Mouse (Mus musculus): ENCODE measurements at regions not wholly inside any gene's neighbourhood (a gene's known extent, or its start where the extent isn't known, plus 50 kb on each side); places are given as distances from the start of the nearest gene placed in this dataset.

GRCm38 (mm10) chr4:68536254-68536653 is 417.9 kb downstream of the Brinp1 start:
- Histone ChIP-seq H3K27me3 (ENCODE audit: low read depth, poor library complexity, severe bottlenecking) (no peaks in the 10 kb centered on the region), H3K4me3 (no peak overlapping the region), H3K9me3 (replicated peaks) (no peaks in the 10 kb centered on the region), H3K27ac (replicated peaks) (no peak overlapping the region), H3K36me3 (no peaks in the 10 kb centered on the region), H3K4me1 (peaks cover 12% of the 10 kb centered on the region)
- no peak for DNase-seq (ENCODE audit: low spot score)
- WGBS = 54% methylated on average over 3 of the region's 3 CpGs

GRCm38 (mm10) chr4:68535815-68536214 is 418.4 kb downstream of the Brinp1 start:
- Histone ChIP-seq H3K36me3 (no peaks in the 10 kb centered on the region), H3K4me3 (no peak overlapping the region), H3K27ac (replicated peaks) (no peak overlapping the region), H3K9me3 (replicated peaks) (no peaks in the 10 kb centered on the region), H3K27me3 (ENCODE audit: low read depth, poor library complexity, severe bottlenecking) (no peaks in the 10 kb centered on the region), H3K4me1 (peaks cover 12% of the 10 kb centered on the region)
- 50% methylated on average over 1 of the region's 1 CpGs for WGBS
- no peak for DNase-seq (ENCODE audit: low spot score)

- Histone ChIP-seq H3K4me3 (no peak overlapping the region), H3K27me3 (ENCODE audit: low read depth, poor library complexity, severe bottlenecking) (no peaks in the 10 kb centered on the region), H3K27ac (replicated peaks) (no peak overlapping the region), H3K9me3 (replicated peaks) (no peaks in the 10 kb centered on the region), H3K4me1 (peaks cover 12% of the 10 kb centered on the region), H3K36me3 (no peaks in the 10 kb centered on the region)
- WGBS = 81% methylated on average over 3 of the region's 3 CpGs
- no peak for DNase-seq (ENCODE audit: low spot score)
These were observed 422.1 kb downstream of the Brinp1 start for GRCm38 (mm10) chr4:68532056-68532455.

DNA sequence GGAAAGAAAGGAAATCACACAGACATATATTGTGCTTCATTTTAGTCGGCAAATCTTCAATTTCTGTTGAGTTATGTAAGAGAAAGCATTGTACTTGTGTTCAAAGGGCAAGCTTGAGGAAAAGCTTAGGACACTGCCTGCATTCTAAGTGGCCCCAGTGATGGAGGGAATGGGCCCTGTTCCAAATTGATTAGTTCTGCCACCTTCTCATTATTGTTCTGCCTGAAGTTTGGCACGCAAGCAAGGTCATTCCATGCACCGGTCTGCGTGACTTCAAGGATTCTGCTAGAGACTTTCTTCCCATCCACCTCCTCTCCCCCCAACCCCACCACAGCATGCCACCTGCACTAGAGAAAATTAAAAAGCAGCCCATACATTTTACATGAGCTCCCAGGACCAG is 466.2 kb downstream of the Brinp1 start:
- peaks cover 3% of the 10 kb centered on the region; the same call in 1 of the 2 replicates for H3K4me1 ChIP-seq
- WGBS = 51% methylated on average over 4 of the region's 4 CpGs
- no peaks in the 10 kb centered on the region for H3K27me3 ChIP-seq (ENCODE audit: low read depth, poor library complexity, severe bottlenecking)

DNA sequence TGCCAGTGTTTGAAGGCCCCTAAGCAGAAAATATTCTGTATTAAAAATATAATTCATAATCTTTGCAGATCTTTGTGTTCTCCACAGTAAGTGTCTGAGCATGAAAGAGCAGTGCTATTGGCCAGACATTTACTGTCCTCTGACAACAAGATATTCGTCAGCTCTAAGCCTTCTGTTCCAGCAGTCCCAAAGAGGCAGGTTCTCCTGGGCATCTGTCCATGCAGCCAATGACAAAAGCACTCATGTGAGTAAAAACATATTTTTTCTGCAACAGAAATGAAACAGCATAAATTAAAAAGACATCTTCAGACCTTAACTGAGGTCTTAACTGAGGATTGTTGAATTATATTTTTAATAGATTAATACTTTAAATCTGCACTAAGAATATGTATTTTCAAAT is 467.3 kb downstream of the Brinp1 start:
- DNase-seq (ENCODE audit: low spot score) = no peak
- H3K27ac ChIP-seq (replicated peaks) = no peak overlapping the region
- H3K4me1 ChIP-seq = peaks cover 3% of the 10 kb centered on the region; the same call in 1 of the 2 replicates
- H3K36me3 ChIP-seq = no peaks in the 10 kb centered on the region
- no peaks in the 10 kb centered on the region for H3K9me3 ChIP-seq (replicated peaks)
- no peak overlapping the region for H3K4me3 ChIP-seq
- WGBS = 80% methylated on average over 1 of the region's 1 CpGs
- no peaks in the 10 kb centered on the region for H3K27me3 ChIP-seq (ENCODE audit: low read depth, poor library complexity, severe bottlenecking)

More for the DNA sequence above, 466.2 kb downstream of the Brinp1 start:
- H3K27ac ChIP-seq (replicated peaks) = no peak overlapping the region
- no peaks in the 10 kb centered on the region for H3K9me3 ChIP-seq (replicated peaks)
- H3K4me3 ChIP-seq = no peak overlapping the region
- no peaks in the 10 kb centered on the region for H3K36me3 ChIP-seq
- DNase-seq (ENCODE audit: low spot score) = peak; percentile 29

GRCm38 (mm10) chr4:68461783-68462182 is 492.4 kb downstream of the Brinp1 start:
- Histone ChIP-seq H3K4me3 (no peak overlapping the region), H3K4me1 (no peaks in the 10 kb centered on the region), H3K36me3 (no peaks in the 10 kb centered on the region), H3K27ac (replicated peaks) (no peak overlapping the region), H3K9me3 (replicated peaks) (no peaks in the 10 kb centered on the region), H3K27me3 (ENCODE audit: low read depth, poor library complexity, severe bottlenecking) (no peaks in the 10 kb centered on the region)
- DNase-seq (ENCODE audit: low spot score) = no peak

DNA sequence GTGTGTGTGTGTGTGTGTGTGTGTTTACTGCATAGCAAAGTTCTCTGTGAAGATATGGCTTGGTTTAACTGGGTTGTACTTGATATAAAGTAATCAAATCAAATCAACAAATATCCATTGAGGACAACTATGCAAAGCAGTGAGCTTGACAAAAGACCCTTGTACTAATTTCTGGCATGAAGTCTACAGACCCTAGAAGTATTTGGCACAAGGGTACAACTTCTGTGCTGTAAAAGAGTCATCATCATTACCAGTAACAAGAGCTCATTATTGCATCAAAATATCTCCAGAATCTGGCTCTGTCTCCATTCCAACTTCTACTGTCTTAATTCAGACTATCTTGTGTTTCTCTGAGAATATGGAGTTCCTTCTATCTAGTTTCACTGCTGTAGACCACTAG is 538.2 kb downstream of the Brinp1 start:
- Histone ChIP-seq H3K4me1 (no peaks in the 10 kb centered on the region), H3K9me3 (replicated peaks) (no peaks in the 10 kb centered on the region), H3K27me3 (ENCODE audit: low read depth, poor library complexity, severe bottlenecking) (no peaks in the 10 kb centered on the region), H3K36me3 (no peaks in the 10 kb centered on the region), H3K27ac (replicated peaks) (no peak overlapping the region), H3K4me3 (no peak overlapping the region)
- DNase-seq (ENCODE audit: low spot score) = no peak

GRCm38 (mm10) chr4:68410785-68411184 is 543.4 kb downstream of the Brinp1 start:
- Histone ChIP-seq H3K27ac (replicated peaks) (no peak overlapping the region), H3K9me3 (replicated peaks) (no peaks in the 10 kb centered on the region), H3K36me3 (no peaks in the 10 kb centered on the region), H3K27me3 (ENCODE audit: low read depth, poor library complexity, severe bottlenecking) (no peaks in the 10 kb centered on the region), H3K4me1 (no peaks in the 10 kb centered on the region), H3K4me3 (no peak overlapping the region)
- DNase-seq (ENCODE audit: low spot score) = no peak
- 96% methylated on average over 2 of the region's 2 CpGs for WGBS

DNA sequence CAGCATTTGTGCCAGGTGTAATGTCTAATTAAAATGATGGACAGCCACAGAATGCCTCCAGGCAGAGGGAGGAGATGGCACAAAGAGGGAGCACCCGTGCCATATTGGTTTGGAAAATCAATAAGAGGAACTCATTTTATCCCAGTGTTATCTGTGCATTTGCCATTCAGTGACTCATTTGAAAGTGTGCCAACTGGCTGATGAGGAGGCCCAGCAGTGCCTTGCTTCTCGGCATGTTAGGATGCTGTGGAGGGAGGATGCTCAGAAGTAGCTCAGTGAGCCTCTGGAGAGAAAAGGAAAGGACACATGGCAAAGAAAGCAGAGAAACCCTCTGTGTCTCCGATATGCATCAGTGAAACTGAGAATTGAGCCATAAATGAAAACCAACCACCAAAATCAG is 549.8 kb downstream of the Brinp1 start:
- no peaks in the 10 kb centered on the region for H3K4me1 ChIP-seq
- no peaks in the 10 kb centered on the region for H3K9me3 ChIP-seq (replicated peaks)
- DNase-seq (ENCODE audit: low spot score) = no peak
- WGBS = 87% methylated on average over 3 of the region's 3 CpGs
- H3K36me3 ChIP-seq = no peaks in the 10 kb centered on the region
- no peak overlapping the region for H3K27ac ChIP-seq (replicated peaks)
- H3K27me3 ChIP-seq (ENCODE audit: low read depth, poor library complexity, severe bottlenecking) = no peaks in the 10 kb centered on the region
- H3K4me3 ChIP-seq = no peak overlapping the region

GRCm38 (mm10) chr4:68387097-68387496 is 567.1 kb downstream of the Brinp1 start:
- no peaks in the 10 kb centered on the region for H3K9me3 ChIP-seq (replicated peaks)
- no peak overlapping the region for H3K4me3 ChIP-seq
- no peaks in the 10 kb centered on the region for H3K27me3 ChIP-seq (ENCODE audit: low read depth, poor library complexity, severe bottlenecking)
- no peaks in the 10 kb centered on the region for H3K36me3 ChIP-seq
- no peak overlapping the region for H3K27ac ChIP-seq (replicated peaks)
- 94% methylated on average over 7 of the region's 7 CpGs for WGBS
- H3K4me1 ChIP-seq = no peaks in the 10 kb centered on the region
- no peak for DNase-seq (ENCODE audit: low spot score)

DNA sequence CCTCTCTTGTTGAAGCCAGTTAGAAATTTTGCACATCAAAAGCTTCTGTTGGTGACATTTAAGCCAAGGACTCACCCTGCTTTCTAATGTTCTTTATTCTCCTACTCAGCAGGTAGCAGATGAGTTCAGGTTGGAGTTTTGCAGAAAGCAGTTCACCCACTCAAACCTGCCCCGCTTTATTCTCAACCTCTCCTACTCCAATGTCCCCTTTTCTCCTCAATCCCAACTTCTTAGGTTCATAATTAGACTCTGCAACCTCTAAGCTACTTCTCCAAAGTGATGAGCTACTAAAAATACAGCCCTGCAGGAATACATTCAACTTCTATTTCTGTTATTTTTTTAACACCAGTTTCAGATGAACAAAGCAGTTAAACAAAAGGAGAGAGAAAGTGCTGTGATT is 572.2 kb downstream of the Brinp1 start:
- 88% methylated on average over 1 of the region's 1 CpGs for WGBS
- Histone ChIP-seq H3K27me3 (ENCODE audit: low read depth, poor library complexity, severe bottlenecking) (no peaks in the 10 kb centered on the region), H3K36me3 (no peaks in the 10 kb centered on the region), H3K9me3 (replicated peaks) (no peaks in the 10 kb centered on the region), H3K4me3 (no peak overlapping the region), H3K4me1 (no peaks in the 10 kb centered on the region), H3K27ac (replicated peaks) (no peak overlapping the region)
- no peak for DNase-seq (ENCODE audit: low spot score)

GRCm38 (mm10) chr4:68367983-68368382 is 586.2 kb downstream of the Brinp1 start:
- Histone ChIP-seq H3K27me3 (ENCODE audit: low read depth, poor library complexity, severe bottlenecking) (no peaks in the 10 kb centered on the region), H3K4me3 (no peak overlapping the region), H3K4me1 (no peaks in the 10 kb centered on the region), H3K36me3 (no peaks in the 10 kb centered on the region), H3K9me3 (replicated peaks) (no peaks in the 10 kb centered on the region), H3K27ac (replicated peaks) (no peak overlapping the region)
- WGBS = 88% methylated on average over 2 of the region's 2 CpGs
- no peak for DNase-seq (ENCODE audit: low spot score)

DNA sequence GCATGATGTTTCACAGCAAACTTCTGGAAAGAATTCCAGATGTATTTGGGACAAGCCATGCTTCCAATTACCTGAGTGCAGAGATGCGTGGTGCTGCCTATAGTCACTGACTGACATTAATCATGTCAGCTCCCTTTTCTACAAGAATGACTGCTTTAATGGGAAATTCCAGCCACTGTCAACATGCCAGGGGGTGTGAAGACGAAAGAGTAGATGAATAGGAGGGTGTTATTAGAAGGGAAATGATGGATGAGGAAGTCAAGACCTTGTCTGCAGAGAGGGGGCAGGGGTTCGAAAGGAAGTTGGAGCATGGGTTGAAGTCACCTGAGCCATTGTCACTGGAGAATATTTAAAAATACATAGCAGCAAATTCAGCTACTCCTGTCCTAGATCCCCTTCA is 634.6 kb downstream of the Brinp1 start:
- no peak overlapping the region for H3K4me3 ChIP-seq
- WGBS = 75% methylated on average over 3 of the region's 3 CpGs
- H3K4me1 ChIP-seq = no peaks in the 10 kb centered on the region
- H3K9me3 ChIP-seq (replicated peaks) = no peaks in the 10 kb centered on the region
- no peaks in the 10 kb centered on the region for H3K27me3 ChIP-seq (ENCODE audit: low read depth, poor library complexity, severe bottlenecking)
- no peak for DNase-seq (ENCODE audit: low spot score)
- no peaks in the 10 kb centered on the region for H3K36me3 ChIP-seq
- no peak overlapping the region for H3K27ac ChIP-seq (replicated peaks)

- no peaks in the 10 kb centered on the region for H3K27me3 ChIP-seq (ENCODE audit: low read depth, poor library complexity, severe bottlenecking)
- DNase-seq (ENCODE audit: low spot score) = no peak
- H3K9me3 ChIP-seq (replicated peaks) = no peaks in the 10 kb centered on the region
- no peaks in the 10 kb centered on the region for H3K36me3 ChIP-seq
- H3K4me3 ChIP-seq = no peak overlapping the region
- no peaks in the 10 kb centered on the region for H3K4me1 ChIP-seq
- H3K27ac ChIP-seq (replicated peaks) = no peak overlapping the region
- 91% methylated on average over 4 of the region's 4 CpGs for WGBS
These were observed 641.4 kb downstream of the Brinp1 start for GRCm38 (mm10) chr4:68312751-68313150.
